Mouse (Mus musculus): ENCODE measurements around the gene Acadm. TPM values are rescaled to one million over a fixed set of nuclear protein-coding genes. Genes with fewer than 3 reads are reported as not detected.

Gene Acadm
- polyA plus RNA-seq, 2 experiments, result 65.3 to 78.2 TPM

DNA sequence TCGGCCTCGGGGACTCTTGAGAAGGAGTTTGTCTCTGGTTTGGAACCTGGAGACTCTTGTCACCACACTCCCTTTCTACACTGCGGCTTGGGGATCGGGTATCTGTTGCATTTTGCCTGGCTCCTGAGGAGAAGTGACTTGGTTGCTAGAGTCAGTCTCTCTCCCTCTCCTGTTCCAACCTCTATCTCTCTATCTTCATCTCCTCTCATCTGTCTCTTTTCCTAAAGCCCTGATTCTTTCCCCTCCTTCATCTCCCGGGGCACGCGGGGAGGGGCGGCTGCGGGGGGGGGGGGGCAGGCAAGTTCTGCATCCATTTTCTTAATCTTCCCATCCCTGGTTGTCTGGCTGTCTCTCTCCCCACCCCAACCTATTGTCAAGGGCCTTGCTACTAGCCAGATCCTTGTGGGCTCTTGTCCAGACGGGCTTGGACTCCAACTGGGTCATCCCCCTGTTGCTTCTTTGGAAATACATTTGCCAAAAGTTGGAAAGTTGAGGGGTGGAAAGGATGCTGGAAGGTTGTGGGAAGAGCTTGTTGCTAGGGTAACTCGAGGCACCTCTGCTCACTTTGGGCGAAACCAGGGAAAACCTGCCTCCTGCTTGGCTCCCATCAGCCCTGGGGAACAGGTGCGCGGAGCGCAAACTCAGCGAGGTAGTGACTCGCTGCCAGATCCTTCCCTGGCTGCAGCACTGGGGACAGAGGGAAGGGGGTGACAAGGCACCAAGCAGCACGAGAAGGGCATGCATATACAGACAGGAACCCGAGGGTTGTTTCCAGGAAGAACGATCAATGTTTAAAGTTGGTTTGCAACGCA is 29.7 kb upstream of the Acadm start:
- Histone ChIP-seq H3K4me3 (replicated peaks; ENCODE audit: low read length) (peak overlapping the region; percentile 54), H3K27me3 (ENCODE audit: control insufficient read depth, insufficient read depth, low read length) (peaks cover 42% of the 10 kb centered on the region), H3K36me3 (ENCODE audit: control insufficient read depth, insufficient read depth, low read length) (no peaks in the 10 kb centered on the region), H3K27ac (replicated peaks; ENCODE audit: low read depth, low read length) (no peak overlapping the region), H3K9me3 (ENCODE audit: control insufficient read depth, low read length) (no peaks in the 10 kb centered on the region), H3K4me1 (ENCODE audit: control insufficient read depth, insufficient read depth, low read length) (peaks cover 2% of the 10 kb centered on the region; the same call in 1 of the 2 replicates), H3K4me2 (replicated peaks; ENCODE audit: low read depth, low read length, severe bottlenecking) (peak overlapping the region; percentile 93), H3K9ac (ENCODE audit: low read depth, low read length, severe bottlenecking) (peak overlapping the region; percentile 60)
- no peak for DNase-seq (ENCODE audit: low spot score)
- 6% methylated on average over 21 of the region's 21 CpGs for WGBS
- no peak for TF ChIP-seq POLR2A (IDR thresholded peaks at IDR 0.05; ENCODE audit: borderline replicate concordance, extremely low read depth, insufficient read depth, insufficient read length)
- ATAC-seq (ENCODE audit: low FRiP score, low read depth), result peak; percentile 21; the same call in 1 of the 2 replicates

DNA sequence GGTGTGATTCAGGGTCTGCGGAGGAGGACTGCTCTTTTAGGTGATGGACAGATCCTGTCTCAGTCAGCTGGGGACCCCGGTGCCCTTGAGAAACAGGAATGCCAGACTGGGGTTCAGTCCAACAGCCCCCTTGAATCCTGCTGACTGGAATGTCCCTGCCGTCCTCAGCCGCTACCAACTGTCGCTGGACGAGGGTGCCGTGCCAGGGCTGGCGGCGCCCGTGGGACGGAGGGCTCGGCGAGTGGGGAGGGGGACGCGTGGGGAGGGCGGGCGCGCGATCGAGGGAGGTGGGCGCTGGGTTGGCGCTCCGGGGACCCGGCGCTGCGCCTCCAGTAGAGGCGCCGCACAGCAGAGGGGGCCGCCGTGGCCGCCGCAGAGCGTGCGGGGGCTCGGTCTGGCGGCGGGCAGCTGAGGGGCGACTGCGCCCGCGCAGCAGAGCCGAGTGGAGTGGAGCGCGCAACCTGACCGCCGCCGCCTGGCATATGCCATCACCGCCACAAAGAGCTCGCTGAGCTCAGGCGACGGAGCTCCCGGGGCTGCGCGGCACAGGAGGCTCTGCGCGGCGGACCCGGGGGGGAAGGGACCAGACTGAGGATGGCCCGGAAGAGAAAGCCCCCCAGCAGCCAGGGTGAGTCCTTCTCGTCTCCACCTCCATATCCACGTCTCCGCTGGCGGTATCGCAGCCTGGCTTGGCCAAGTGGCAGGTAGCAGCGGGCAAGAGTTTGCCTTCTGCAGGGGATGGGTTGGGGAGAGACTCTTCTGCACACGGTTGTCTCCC is 28.9 kb upstream of the Acadm start, which contains the start of gene Slc44a5:
Gene Slc44a5 (plus strand): TSS at position 266 of the 778 bp plus-strand sequence.
- H3K4me3 ChIP-seq (replicated peaks; ENCODE audit: low read length), result peak within 1 kb of the TSS; percentile 54
- H3K9ac ChIP-seq (ENCODE audit: low read depth, low read length, severe bottlenecking), result peak within 1 kb of the TSS; percentile 60
- TF ChIP-seq POLR2A (IDR thresholded peaks at IDR 0.05; ENCODE audit: borderline replicate concordance, extremely low read depth, insufficient read depth, insufficient read length), result no peak
- DNase-seq (ENCODE audit: low spot score) (no peak), ATAC-seq (ENCODE audit: low FRiP score, low read depth) (peak; percentile 69)
- H3K27ac ChIP-seq (replicated peaks; ENCODE audit: low read depth, low read length), result no peak within 1 kb of the TSS
- peaks cover 2% of the 10 kb centered on the region; the same call in 1 of the 2 replicates for H3K4me1 ChIP-seq (ENCODE audit: control insufficient read depth, insufficient read depth, low read length)
- peaks cover 42% of the 10 kb centered on the region for H3K27me3 ChIP-seq (ENCODE audit: control insufficient read depth, insufficient read depth, low read length)
- H3K4me2 ChIP-seq (replicated peaks; ENCODE audit: low read depth, low read length, severe bottlenecking), result peak within 1 kb of the TSS; percentile 93
- WGBS, result under 1% methylated on average over 34 of the region's 66 CpGs
- no peaks in the 10 kb centered on the region for H3K9me3 ChIP-seq (ENCODE audit: control insufficient read depth, low read length)
- H3K36me3 ChIP-seq (ENCODE audit: control insufficient read depth, insufficient read depth, low read length), result no peaks in the 10 kb centered on the region

- Histone ChIP-seq H3K36me3 (ENCODE audit: control insufficient read depth, insufficient read depth, low read length) (no peaks in the 10 kb centered on the region), H3K4me3 (replicated peaks; ENCODE audit: low read length) (no peak overlapping the region), H3K4me2 (replicated peaks; ENCODE audit: low read depth, low read length, severe bottlenecking) (no peak overlapping the region), H3K27ac (replicated peaks; ENCODE audit: low read depth, low read length) (no peak overlapping the region), H3K4me1 (ENCODE audit: control insufficient read depth, insufficient read depth, low read length) (peaks cover 2% of the 10 kb centered on the region; the same call in 1 of the 2 replicates), H3K9ac (ENCODE audit: low read depth, low read length, severe bottlenecking) (no peak overlapping the region), H3K9me3 (ENCODE audit: control insufficient read depth, low read length) (no peaks in the 10 kb centered on the region), H3K27me3 (ENCODE audit: control insufficient read depth, insufficient read depth, low read length) (peaks cover 24% of the 10 kb centered on the region)
- TF ChIP-seq POLR2A (IDR thresholded peaks at IDR 0.05; ENCODE audit: borderline replicate concordance, extremely low read depth, insufficient read depth, insufficient read length), result no peak
- no peak for DNase-seq (ENCODE audit: low spot score)
- WGBS, result 87% methylated on average over 4 of the region's 4 CpGs
- no peak for ATAC-seq (ENCODE audit: low FRiP score, low read depth)
Measured at GRCm38 (mm10) chr3:153969451-153969850, 25.0 kb upstream of the Acadm start.

DNA sequence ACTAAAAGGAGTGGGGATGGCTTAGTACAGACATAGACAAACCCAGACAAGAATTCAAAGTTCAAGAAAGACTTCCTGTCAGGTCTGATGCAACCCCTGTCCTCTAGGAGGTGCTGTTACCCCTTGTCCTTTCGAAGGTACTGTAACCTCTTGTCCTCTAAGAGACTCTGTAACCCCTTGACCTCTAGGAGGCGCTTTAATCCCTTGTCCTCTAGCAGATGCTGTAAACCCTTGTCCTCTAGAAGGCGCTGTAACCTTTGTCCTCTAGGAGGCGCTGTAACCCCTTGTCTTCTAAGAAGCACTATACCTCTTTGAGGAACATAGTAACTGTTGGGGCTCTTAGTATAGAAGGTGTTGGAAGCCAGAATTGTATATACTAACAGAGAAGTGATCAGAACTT is 24.1 kb upstream of the Acadm start:
- Histone ChIP-seq H3K4me2 (replicated peaks; ENCODE audit: low read depth, low read length, severe bottlenecking) (no peak overlapping the region), H3K36me3 (ENCODE audit: control insufficient read depth, insufficient read depth, low read length) (no peaks in the 10 kb centered on the region), H3K9me3 (ENCODE audit: control insufficient read depth, low read length) (no peaks in the 10 kb centered on the region), H3K27ac (replicated peaks; ENCODE audit: low read depth, low read length) (no peak overlapping the region), H3K4me1 (ENCODE audit: control insufficient read depth, insufficient read depth, low read length) (peaks cover 2% of the 10 kb centered on the region; the same call in 1 of the 2 replicates), H3K27me3 (ENCODE audit: control insufficient read depth, insufficient read depth, low read length) (peaks cover 15% of the 10 kb centered on the region), H3K4me3 (replicated peaks; ENCODE audit: low read length) (no peak overlapping the region), H3K9ac (ENCODE audit: low read depth, low read length, severe bottlenecking) (no peak overlapping the region)
- DNase-seq (ENCODE audit: low spot score) (peak; percentile 45), ATAC-seq (ENCODE audit: low FRiP score, low read depth) (no peak)
- 45% methylated on average over 4 of the region's 4 CpGs for WGBS
- TF ChIP-seq POLR2A (IDR thresholded peaks at IDR 0.05; ENCODE audit: borderline replicate concordance, extremely low read depth, insufficient read depth, insufficient read length), result no peak

DNA sequence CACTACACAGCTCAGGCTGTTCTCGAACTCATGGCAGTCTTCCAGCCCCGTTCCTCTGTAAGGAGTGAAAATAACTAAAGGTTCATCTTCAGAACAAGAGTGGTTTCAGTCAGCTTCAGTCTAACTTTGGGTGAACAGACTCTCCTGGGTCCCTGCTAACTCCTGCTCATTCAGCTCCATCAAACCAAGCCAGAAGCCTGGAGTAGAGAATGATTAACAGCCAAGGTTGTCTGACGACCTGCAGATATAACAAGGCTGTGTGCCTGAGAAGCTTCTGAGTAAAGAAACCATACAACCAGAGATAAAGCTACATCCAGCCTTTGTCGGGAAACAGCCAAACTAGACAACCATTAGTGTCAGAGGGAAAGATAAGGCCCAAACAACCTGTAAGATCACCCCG is 23.0 kb upstream of the Acadm start:
- ATAC-seq (ENCODE audit: low FRiP score, low read depth), result no peak
- WGBS, result 80% methylated on average over 5 of the region's 5 CpGs

More for the DNA sequence above, 23.0 kb upstream of the Acadm start:
- Histone ChIP-seq H3K9me3 (ENCODE audit: control insufficient read depth, low read length) (no peaks in the 10 kb centered on the region), H3K4me1 (ENCODE audit: control insufficient read depth, insufficient read depth, low read length) (no peaks in the 10 kb centered on the region), H3K36me3 (ENCODE audit: control insufficient read depth, insufficient read depth, low read length) (no peaks in the 10 kb centered on the region), H3K4me3 (replicated peaks; ENCODE audit: low read length) (no peak overlapping the region), H3K27me3 (ENCODE audit: control insufficient read depth, insufficient read depth, low read length) (peaks cover 4% of the 10 kb centered on the region; the same call in 1 of the 2 replicates), H3K4me2 (replicated peaks; ENCODE audit: low read depth, low read length, severe bottlenecking) (no peak overlapping the region), H3K27ac (replicated peaks; ENCODE audit: low read depth, low read length) (no peak overlapping the region), H3K9ac (ENCODE audit: low read depth, low read length, severe bottlenecking) (no peak overlapping the region)
- no peak for TF ChIP-seq POLR2A (IDR thresholded peaks at IDR 0.05; ENCODE audit: borderline replicate concordance, extremely low read depth, insufficient read depth, insufficient read length)
- no peak for DNase-seq (ENCODE audit: low spot score)
